Mouse (Mus musculus) hindbrain, postnatal 0 days (tissue): Measurements from ENCODE around the gene Adgrf1. TPM values are rescaled to one million over a fixed set of nuclear protein-coding genes. Genes with fewer than 3 reads are reported as not detected.

Source experiments
- ATAC-seq: fragments of 200-750 bp; cut with Nextera tagmentation; 2 replicates; pipeline ENCODE4 v1.8.0; 2017; ENCODE audit warnings: mild to moderate bottlenecking, moderate TSS enrichment, moderate library complexity
- DNase-seq: peaks from one replicate; pipeline ENCODE4 v3.0.0-alpha.2; 2015; ENCODE audit warnings: low spot score
- H3K27ac ChIP-seq: fragments of 300-500 bp; sonication (generic); 2 replicates; pipeline ENCODE4 v1.5.1; 2014; ENCODE audit warnings: mild to moderate bottlenecking
- H3K27me3 ChIP-seq: fragments of 300-500 bp; sonication (generic); 2 replicates; pipeline ENCODE4 v1.6.1; 2014; ENCODE audit warnings: low read length, mixed read lengths; ENCODE audit not compliant: insufficient read depth
- H3K36me3 ChIP-seq: fragments of 300-500 bp; sonication (generic); 2 replicates; pipeline ENCODE4 v1.6.1; 2014; ENCODE audit warnings: low read length, mixed read lengths; ENCODE audit not compliant: insufficient read depth
- H3K4me1 ChIP-seq: fragments of 300-500 bp; sonication (generic); 2 replicates; pipeline ENCODE4 v1.6.1; 2014; ENCODE audit warnings: antibody characterized with exemption, low read length, mixed read lengths; ENCODE audit not compliant: insufficient read depth
- H3K4me2 ChIP-seq: fragments of 300-500 bp; sonication (generic); 2 replicates; pipeline ENCODE4 v1.6.1; 2014; ENCODE audit warnings: low read depth, mild to moderate bottlenecking, low read length, moderate library complexity, mixed read lengths
- H3K4me3 ChIP-seq: fragments of 300-500 bp; sonication (generic); 2 replicates; pipeline ENCODE4 v1.5.1; 2014; ENCODE audit warnings: low read length
- H3K9ac ChIP-seq: fragments of 300-500 bp; sonication (generic); replicated peaks from 2 replicates; pipeline ENCODE4 v1.6.1; 2014; ENCODE audit warnings: mild to moderate bottlenecking, low read length, moderate library complexity, mixed read lengths
- H3K9me3 ChIP-seq: fragments of 300-500 bp; sonication (generic); 2 replicates; pipeline ENCODE4 v1.6.1; 2016; ENCODE audit warnings: low read length, mixed read lengths
- CTCF ChIP-seq: IDR thresholded peaks from 2 replicates; pipeline ENCODE4 v1.5.1; 2016; ENCODE audit warnings: antibody characterized with exemption, control low read depth, low read depth
- WGBS: fragments of 180-500 bp; shearing (Covaris S2); extraction: QIAGEN DNeasy Blood & Tissue Kit; methylation state at CpG from one replicate; pipeline ENCODE4 v1.1.7; 2014; 5-methylcytosine and 5-hydroxymethylcytosine counted together
- polyA plus RNA-seq: library from polyadenylated mRNA; unstranded; fragments of >200 nt; fragmentation: Nextera tagmentation; extraction: Ambion mirVana; gene quantifications from 2 replicates; pipeline ENCODE4 v1.2.1, GENCODE M21; 2015
- total RNA-seq: library from RNA; depleted of rRNA; stranded (reverse); fragments of >200 nt; gene quantifications from 2 replicates; pipeline ENCODE4 v1.2.3, GENCODE M21; 2014

Adgrf1 gene
- total and polyA plus RNA-seq, 2 experiments from 2014 or later: not detected

DNA sequence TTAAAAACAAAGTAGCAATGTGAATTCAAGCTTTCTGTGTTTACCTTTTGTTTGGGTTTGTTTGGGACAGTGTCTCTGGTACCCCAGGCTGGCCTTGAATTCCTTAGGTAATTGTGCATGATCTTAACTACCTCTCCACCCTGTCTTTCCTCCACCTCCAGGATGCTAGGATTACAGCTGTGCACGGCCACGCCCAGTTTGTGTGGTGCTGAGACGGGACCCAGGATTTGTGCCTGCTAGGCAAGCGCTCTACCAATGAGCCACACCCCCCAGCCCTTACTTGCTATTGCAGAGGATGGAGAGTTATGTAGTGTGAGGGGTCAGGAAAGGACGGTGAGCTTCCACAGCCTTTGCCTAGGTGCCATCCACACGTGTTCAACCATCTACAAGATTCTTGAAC, 31.1 kb upstream of the Adgrf1 start:
- Histone ChIP-seq H3K4me2 (no peak overlapping the region), H3K27me3 (no peaks in the 10 kb centered on the region), H3K4me3 (no peak overlapping the region), H3K4me1 (no peaks in the 10 kb centered on the region; the same call in 1 of the 2 replicates), H3K36me3 (no peaks in the 10 kb centered on the region), H3K9ac (no peak overlapping the region), H3K9me3 (no peaks in the 10 kb centered on the region), H3K27ac (no peak overlapping the region)
- 81% methylated on average over 6 of the region's 6 CpGs for WGBS
- ATAC-seq: no peak
- TF ChIP-seq CTCF: no peak
- DNase-seq: no peak

DNA sequence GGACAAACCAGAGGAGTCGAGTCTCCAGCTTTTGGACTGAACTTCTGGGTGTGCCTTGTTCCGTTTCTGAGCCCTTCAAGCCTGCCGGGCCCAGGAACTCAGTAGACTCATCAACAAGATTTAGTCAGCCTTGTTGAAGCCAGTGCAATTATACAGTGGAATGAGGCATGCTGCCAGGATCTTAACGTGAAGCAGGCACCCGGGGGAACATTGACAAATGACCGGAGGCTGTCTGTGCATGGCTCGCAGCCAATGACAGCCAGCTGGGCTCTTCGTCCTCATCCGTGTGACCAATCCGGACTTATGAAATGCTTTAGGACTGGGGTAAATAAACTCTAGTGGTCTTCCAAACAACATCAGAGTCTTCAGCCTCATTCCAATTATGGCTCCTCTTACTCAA, 29.0 kb upstream of the Adgrf1 start:
- ATAC-seq (peak; percentile 89), DNase-seq (peak; percentile 89)
- H3K27ac ChIP-seq: no peak overlapping the region
- no peak overlapping the region for H3K9ac ChIP-seq
- H3K4me2 ChIP-seq: no peak overlapping the region
- 20% methylated on average over 10 of the region's 10 CpGs for WGBS
- no peaks in the 10 kb centered on the region for H3K27me3 ChIP-seq
- H3K36me3 ChIP-seq: no peaks in the 10 kb centered on the region
- H3K9me3 ChIP-seq: no peaks in the 10 kb centered on the region
- no peaks in the 10 kb centered on the region; the same call in 1 of the 2 replicates for H3K4me1 ChIP-seq
- TF ChIP-seq CTCF: no peak
- H3K4me3 ChIP-seq: no peak overlapping the region

DNA sequence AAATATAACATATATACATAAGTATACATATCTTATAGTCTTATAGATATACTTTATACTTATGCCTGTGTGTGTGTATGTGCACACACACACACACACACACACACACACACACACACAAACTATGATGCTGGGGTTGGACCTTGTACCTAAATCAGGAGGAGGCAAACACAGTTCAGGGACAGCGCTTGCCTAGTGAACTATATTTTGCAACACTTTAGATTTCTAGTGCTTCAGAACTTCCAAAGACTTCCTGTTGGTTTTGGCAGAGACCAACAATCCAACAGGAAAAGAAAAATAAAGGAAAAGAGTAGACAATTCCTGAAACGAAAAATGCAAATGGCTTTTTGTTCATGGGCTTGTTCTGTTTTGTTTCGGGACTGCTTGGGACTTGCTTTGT, 27.5 kb upstream of the Adgrf1 start:
- no peak for TF ChIP-seq CTCF
- H3K4me1 ChIP-seq: no peaks in the 10 kb centered on the region; the same call in 1 of the 2 replicates
- H3K4me2 ChIP-seq: no peak overlapping the region
- no peaks in the 10 kb centered on the region for H3K9me3 ChIP-seq
- H3K9ac ChIP-seq: no peak overlapping the region
- no peaks in the 10 kb centered on the region for H3K27me3 ChIP-seq
- H3K27ac ChIP-seq: no peak overlapping the region
- H3K36me3 ChIP-seq: no peaks in the 10 kb centered on the region
- no peak for ATAC-seq
- no peak overlapping the region for H3K4me3 ChIP-seq
- 79% methylated on average over 3 of the region's 3 CpGs for whole genome bisulfite sequencing
- no peak for DNase-seq

DNA sequence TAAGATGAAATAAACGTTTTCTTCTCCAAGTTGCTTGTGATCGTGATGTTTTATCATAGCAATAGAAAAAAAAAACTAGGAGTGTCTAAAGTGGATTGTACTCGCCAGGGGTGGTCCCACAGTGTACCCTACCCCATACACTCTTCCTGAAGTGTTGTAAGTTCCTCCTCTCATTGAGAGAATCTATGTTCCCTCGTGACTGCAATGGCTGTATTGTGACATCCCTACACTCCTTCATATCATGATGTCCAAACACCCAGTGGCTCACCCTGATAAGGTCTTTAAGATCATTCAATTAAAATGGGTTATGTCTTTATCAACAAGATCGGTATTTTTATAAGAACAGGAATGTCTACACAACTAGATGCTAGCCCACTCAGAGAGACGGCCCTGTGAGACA, 24.8 kb upstream of the Adgrf1 start:
- H3K9me3 ChIP-seq: no peaks in the 10 kb centered on the region
- no peak overlapping the region for H3K9ac ChIP-seq
- TF ChIP-seq CTCF: no peak
- DNase-seq (no peak), ATAC-seq (no peak)
- no peak overlapping the region for H3K4me3 ChIP-seq
- H3K4me2 ChIP-seq: no peak overlapping the region
- no peaks in the 10 kb centered on the region for H3K27me3 ChIP-seq
- H3K4me1 ChIP-seq: no peaks in the 10 kb centered on the region; the same call in 1 of the 2 replicates
- 88% methylated on average over 6 of the region's 6 CpGs for WGBS
- H3K27ac ChIP-seq: no peak overlapping the region
- H3K36me3 ChIP-seq: no peaks in the 10 kb centered on the region

DNA sequence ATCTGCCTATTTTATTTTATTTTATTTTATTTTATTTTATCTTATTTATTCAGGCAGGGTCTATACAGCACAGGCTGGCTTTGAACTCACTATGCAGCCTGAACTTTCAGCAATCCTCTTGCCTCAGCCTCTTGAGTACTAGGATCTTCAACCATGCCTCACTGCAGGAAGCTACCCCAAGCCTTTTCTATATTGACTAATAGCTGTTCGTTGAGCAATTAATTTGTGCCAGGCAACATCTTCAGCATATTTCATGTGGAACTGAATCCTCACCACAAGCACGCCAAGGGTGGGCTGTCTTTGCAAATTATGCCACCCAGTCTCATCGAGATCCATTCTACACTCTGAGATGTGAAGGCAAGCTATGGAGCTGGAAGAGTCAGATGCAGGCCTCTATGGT, 22.9 kb upstream of the Adgrf1 start:
- no peak for TF ChIP-seq CTCF
- no peaks in the 10 kb centered on the region for H3K36me3 ChIP-seq
- DNase-seq: no peak
- 88% methylated on average over 3 of the region's 3 CpGs for WGBS
- no peaks in the 10 kb centered on the region for H3K4me1 ChIP-seq
- no peak overlapping the region for H3K9ac ChIP-seq
- ATAC-seq: no peak
- H3K27ac ChIP-seq: no peak overlapping the region
- H3K4me3 ChIP-seq: no peak overlapping the region
- no peak overlapping the region for H3K4me2 ChIP-seq
- H3K27me3 ChIP-seq: no peaks in the 10 kb centered on the region
- H3K9me3 ChIP-seq: no peaks in the 10 kb centered on the region

DNA sequence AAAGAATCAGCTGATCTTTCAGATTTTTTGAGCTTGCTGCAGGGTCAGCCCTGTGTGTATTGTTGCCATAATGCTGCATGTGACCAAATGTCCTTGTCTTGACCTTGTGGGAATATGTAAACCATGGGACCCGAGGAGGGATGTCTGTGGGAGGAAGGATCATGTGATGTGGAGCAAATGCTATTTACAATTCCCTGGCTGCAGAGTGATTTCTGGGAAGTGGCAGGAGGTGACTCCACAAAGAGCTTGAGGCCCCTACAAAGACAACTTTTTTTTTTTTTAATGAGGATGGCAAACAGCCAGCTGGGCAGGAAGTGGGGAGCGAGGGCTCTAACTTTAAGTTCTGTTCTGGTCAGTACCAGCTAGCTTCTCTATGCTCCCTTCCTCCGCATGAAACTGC, 20.5 kb upstream of the Adgrf1 start:
- DNase-seq: peak; percentile 36
- Histone ChIP-seq H3K36me3 (no peaks in the 10 kb centered on the region), H3K4me2 (no peak overlapping the region), H3K4me3 (no peak overlapping the region), H3K9me3 (no peaks in the 10 kb centered on the region), H3K9ac (no peak overlapping the region), H3K27ac (no peak overlapping the region), H3K27me3 (no peaks in the 10 kb centered on the region), H3K4me1 (no peaks in the 10 kb centered on the region)
- 36% methylated on average over 3 of the region's 3 CpGs for WGBS
- no peak for TF ChIP-seq CTCF
- ATAC-seq: no peak; the same call in 1 of the 2 replicates

DNA sequence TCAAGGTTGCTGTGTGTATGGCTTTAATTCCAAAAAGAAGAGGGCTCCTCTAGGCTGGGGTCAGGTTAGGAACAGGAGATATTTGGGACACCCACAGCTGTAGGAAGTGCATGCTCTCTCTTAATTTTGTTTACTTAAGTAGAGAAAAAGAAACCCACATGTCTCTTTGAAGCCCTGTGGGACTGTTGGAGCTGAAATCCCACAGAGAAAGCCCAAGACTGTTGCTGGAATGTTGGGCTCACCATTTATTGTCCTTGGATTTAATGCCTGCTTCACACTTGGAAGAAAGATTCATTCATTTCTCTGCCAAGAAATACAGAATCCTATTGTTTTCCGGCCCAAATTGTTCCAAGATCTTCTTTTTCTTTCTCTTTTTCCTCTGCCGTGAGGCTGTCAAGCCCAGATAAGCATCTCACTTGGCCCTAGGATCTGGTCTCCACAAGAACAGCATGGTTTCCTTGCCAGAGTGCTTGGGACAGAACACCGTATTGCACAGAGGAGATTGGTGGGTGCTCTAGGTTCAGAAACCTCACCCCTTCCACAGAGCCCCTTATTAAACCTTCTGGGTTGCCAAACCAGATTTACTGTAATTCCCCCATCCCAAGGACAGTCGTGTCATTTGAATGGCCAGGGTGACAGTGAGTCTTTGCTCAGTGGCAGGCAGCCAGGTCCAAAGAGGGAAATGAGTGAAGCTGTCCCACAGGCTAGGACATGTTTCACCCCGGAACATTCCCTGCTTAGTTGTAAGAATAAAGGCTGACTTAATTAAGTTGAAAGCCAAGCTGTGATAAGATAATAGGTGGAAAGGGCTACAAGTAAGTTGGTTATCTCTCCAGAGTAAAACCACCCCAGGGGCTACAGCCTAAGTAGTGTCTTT, 18.6 kb upstream of the Adgrf1 start:
- Histone ChIP-seq H3K9ac (no peak overlapping the region), H3K4me1 (no peaks in the 10 kb centered on the region), H3K9me3 (no peaks in the 10 kb centered on the region), H3K36me3 (no peaks in the 10 kb centered on the region), H3K27me3 (no peaks in the 10 kb centered on the region), H3K27ac (no peak overlapping the region), H3K4me3 (no peak overlapping the region), H3K4me2 (no peak overlapping the region)
- DNase-seq (no peak), ATAC-seq (no peak)
- TF ChIP-seq CTCF: no peak
- 37% methylated on average over 5 of the region's 5 CpGs for WGBS
